Mouse (Mus musculus) CD4-positive, CD25-positive, alpha-beta regulatory T cell, adult 2 months (primary cell): ENCODE measurements around the gene Htr5b.

Experiments used
- DNase-seq: peaks from one replicate; pipeline ENCODE4 v3.0.0-alpha.2; 2012; ENCODE audit warnings: low read depth, low spot score

Gene Htr5b

DNA sequence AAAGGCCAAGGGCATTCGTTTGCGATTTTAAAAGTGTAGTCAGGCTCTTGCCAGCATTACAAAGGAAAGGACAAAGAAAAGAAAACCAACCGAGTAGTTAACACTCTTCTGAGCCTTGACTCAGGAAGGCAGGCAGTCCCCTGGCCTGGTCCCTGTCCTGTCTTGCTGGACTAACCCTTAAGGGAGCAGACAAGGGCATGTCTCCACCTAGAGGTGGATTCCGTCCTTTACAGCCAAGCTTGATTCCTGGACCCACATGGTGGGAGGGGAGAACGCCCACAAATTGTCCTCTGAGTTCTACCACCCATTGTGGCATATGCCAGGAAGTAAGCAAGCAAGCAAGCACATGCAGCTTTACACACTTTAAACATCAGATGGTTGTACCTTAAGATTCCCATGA lies 38.0 kb downstream of the Htr5b start:
- peak; percentile 16 for DNase-seq

DNA sequence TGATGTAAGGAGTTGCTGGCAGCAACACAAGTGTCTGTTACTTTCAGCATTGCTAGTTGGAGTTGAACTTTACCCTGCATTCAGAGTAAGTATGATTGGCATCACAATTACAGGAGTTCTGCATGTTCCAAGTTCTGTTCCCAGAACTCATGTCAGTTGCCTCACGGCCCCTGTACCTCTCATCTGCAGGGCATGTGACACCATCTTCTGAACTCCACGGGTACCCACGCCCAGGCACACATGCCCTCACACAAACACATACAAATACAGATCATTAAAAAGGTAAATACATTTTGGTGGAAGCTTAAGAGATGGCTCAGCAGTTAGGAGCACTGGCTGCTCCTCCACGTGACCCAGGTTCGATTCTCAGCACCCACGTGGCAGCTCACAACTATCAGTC lies 41.5 kb downstream of the Htr5b start:
- no peak for DNase-seq

DNA sequence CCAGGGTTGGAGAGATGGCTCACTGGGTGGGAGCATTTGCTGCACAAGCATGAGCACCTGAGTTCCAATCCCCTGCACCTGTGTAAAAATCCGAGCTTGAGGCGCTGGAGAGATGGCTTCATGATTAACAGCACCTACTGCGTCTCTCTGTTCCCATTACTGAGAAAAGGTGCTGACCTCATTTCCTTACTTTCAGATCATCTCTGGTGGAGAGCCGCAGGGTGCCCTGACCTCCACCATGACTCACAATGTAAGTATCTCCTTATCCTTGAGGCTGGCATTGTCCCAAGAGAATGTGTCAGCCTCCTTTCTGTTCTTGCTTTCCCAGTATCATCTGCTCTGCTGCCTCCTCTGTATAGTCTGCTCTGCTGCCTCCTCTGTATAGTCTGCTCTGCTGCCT lies 45.2 kb downstream of the Htr5b start:
- DNase-seq, result no peak

GRCm38 (mm10) chr1:121479403-121479802 lies 48.9 kb downstream of the Htr5b start:
- DNase-seq, result no peak

DNA sequence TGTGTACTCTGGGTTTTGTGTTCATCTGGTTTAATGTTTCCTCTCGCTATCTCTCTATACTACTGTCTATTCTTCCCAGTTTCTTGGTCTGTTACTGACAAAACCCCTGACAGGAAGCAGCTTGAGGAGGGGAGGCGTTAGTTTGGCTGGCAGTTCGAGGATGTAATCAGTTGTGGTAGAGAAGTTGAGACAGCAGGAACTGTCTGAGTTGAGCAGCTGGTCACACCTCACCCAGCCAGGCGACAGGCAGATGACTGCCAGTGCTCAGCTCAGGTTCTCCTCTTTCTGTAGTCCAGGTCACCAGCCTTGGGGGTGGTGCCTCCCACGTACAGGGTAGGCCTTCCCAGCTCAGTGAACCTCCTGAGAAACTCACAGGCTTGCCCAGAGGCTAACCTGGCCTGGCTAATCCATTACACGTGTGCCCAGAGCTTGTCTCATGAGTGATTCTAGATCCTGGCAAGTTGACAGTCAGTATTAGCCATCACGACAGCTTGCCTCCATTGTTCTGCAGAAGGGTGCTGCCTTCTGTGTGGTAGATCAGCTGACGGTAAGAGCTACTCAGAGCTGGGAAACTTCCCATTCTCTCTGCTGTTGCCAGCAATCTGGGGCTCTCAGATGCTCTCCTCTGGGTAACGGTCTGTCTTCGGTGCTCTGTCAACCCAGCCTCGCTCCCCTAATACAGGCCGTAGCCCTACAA lies 49.8 kb downstream of the Htr5b start:
- peak; percentile 8 for DNase-seq

GRCm38 (mm10) chr1:121477716-121478115 lies 50.5 kb downstream of the Htr5b start:
- no peak for DNase-seq

DNA sequence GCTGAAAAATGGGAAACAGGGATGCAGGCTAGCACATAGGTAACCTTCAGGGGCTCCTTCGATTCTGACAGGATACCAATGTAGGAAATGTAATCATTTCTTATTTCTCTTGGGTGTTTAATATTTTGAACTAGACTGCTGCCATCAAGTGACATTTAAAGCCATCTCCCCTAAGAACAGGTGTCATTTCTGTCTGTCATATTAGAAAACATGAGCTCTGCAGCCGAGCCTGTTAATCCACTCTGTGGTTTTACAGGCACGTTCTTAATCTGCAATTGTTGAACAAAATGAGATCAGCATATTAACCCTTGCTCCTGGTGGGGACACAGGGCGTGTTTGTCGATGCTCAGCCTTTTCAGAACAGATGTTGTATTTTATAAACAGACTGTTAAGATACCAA lies 56.8 kb downstream of the Htr5b start:
- no peak for DNase-seq

DNA sequence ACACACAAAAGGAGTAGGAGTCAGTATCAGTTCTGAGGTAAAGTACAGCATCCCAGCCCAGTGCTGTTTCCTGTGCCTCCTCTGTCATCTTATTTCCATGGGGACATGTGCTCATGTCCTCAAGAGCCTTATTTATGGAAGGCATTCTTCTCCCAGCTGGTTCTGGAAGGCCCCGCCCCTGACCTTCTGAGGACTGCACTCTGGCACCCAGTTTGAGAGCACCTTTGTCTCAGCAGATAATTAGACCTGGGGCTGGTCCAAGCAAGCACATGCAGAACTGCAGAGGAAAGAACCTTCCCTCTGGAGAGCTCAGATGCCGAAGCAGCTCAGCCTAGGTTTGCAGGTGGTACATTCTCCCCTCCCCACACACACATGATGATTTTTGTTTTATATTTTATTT lies 60.0 kb downstream of the Htr5b start:
- no peak for DNase-seq

GRCm38 (mm10) chr1:121466276-121466675 lies 62.0 kb downstream of the Htr5b start:
- DNase-seq, result no peak

DNA sequence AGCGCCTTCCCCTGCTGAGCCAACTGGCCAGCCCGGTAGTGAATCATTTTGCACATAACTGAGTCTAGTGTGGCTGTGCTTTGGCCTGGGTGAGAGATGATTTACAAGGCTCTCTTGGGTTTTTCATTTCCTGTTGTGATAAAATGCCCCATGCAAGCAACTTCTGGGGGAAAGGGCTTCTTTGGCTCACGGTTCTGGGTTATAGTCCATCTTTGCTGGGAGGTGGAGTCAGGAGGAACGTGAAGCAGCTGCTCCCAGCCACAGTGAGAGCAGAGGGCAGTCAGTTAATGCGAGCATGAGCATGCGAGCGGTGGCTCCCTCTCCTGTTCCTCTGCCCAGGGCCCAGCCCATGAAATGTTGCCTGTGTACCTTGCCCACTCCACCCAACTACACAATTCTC lies 64.5 kb downstream of the Htr5b start:
- DNase-seq, result no peak

DNA sequence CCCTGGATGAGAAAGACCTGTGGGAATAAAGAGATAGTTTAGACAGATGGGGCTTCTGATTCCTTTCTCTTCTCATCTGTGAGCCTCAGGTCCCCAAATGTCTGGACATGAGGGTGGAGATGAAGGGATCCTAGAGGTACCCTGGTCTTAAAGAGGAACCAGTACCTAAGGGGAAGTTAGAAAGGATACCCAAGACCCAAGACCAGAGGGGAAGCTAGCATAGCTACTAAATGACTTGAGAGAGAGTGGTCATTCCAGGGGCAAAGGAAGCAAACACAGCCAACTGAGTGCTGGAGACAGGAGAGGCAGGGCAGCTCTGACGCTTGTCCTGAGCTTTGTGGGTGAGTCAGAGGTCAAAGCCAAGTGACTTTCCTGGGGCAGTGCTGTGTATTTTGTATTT lies 65.6 kb downstream of the Htr5b start:
- no peak for DNase-seq

DNA sequence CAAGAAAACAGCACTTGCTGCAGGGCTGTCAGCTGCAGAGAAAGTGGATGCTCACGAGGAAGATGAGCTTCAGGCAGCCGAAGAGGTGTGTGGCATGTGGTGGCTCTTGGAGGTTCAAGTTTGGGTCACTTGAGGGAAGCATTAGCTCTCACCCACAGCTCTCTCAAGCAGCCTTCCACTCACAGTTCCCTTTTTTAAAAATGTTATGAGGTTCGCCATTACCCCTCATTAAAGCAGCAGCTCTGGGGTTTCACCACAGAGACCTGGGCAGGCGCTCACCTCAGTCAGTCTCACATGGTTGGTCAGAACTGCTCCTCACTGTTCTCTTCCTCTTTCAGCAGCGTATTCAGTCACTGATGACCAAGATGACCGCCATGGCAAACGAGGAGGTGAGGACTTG lies 66.4 kb downstream of the Htr5b start:
- no peak for DNase-seq

DNA sequence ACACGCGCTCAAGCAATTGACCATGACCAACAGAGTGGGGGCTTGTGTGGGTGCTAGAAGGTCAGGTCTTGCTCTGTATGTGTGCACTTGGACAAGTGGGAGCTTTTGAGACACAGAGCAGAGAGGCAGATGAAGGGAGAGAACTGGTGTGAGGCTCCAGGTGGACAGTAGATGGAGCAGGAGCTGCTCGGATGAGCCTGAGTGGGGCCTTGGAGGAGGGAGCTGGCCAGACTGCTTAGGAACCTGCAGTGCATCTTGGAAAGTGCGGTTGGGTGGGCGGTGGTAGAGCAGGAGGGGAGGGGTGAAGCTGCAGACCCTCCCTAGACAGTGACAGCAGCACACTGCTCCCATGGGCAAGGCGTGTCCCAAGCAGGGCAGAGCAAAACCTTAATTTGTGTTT lies 68.2 kb downstream of the Htr5b start:
- no peak for DNase-seq
